Mouse (Mus musculus) cortical plate, adult 2 months (tissue): ENCODE results near the gene AY358078.

Source experiments
- CTCF ChIP-seq: fragments of 200-500 bp; IDR thresholded peaks from 2 replicates; pipeline ENCODE4 v1.5.1; 2011; ENCODE audit warnings: mild to moderate bottlenecking, control low read depth, low read length; ENCODE audit not compliant: insufficient read depth; ENCODE audit errors: extremely low read depth
- POLR2A ChIP-seq: fragments of 200-500 bp; IDR thresholded peaks from 2 replicates; pipeline ENCODE4 v1.6.1; 2011; ENCODE audit warnings: mild to moderate bottlenecking, low read length, control low read depth; ENCODE audit not compliant: insufficient read depth; ENCODE audit errors: extremely low read depth

GRCm38 (mm10) chr14:51842781-51843180 is 42.9 kb downstream of the AY358078 start:
- TF ChIP-seq CTCF: no peak
- no peak for TF ChIP-seq POLR2A
